Comparison of ENCODE assay signal across 21 mouse cellular contexts in the genomic region with DNA sequence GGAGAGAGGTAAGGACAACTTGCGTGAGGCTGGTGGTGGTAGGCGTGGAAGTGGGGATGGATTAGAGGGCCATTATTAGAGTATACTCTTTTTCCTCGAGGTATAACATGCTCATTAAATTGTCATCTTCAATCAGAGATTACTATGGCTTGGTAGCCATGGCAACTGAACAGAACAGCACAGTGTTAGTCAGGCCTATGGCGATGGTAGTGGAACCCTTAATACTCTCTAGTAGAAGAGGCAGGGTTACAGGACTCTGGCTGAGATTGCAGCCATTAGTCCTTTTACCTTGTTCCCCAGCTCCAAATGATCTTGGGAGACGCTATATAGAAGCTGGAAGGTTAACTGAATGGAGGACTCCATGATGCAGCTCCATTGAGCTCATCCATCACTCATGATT.
"Had no signal": no experiment of that assay in that cellular context is flagged by ENCODE, and none has a peak within 500 bp of the region (broad histone marks: within the 10 kb centered on the region; RNA-seq: fewer than 3 reads in every experiment).

No protein-coding gene starts in this region.

- H3K4me1 ChIP-seq: neural tube, embryonic 12.5 days; neural tube, embryonic 15.5 days had no signal

- H3K27ac ChIP-seq: limb, embryonic 12.5 days; limb, embryonic 15.5 days; liver, embryonic 14.5 days; macrophage; neural tube, embryonic 12.5 days; neural tube, embryonic 15.5 days; stomach, postnatal 0 days had no signal

- H3K27me3 ChIP-seq: neural tube, embryonic 12.5 days; neural tube, embryonic 15.5 days had no signal

- DNase-seq: kidney, adult 9 months; kidney, postnatal 14 days; kidney, postnatal 4 days; left cerebral cortex, postnatal 4 days; liver, postnatal 0 days; lung, embryonic 14.5 days; right cerebral cortex, adult 18-20 months; right cerebral cortex, postnatal 14 days; right cerebral cortex, postnatal 4 days; thymus, adult 2 months; thymus, postnatal 14 days; thymus, postnatal 4 days had no signal

- H3K9ac ChIP-seq: limb, embryonic 12.5 days; limb, embryonic 15.5 days; liver, embryonic 14.5 days; liver, postnatal 0 days; lung, embryonic 14.5 days; neural tube, embryonic 12.5 days; neural tube, embryonic 15.5 days had no signal

- H3K9me3 ChIP-seq: limb, embryonic 12.5 days; limb, embryonic 15.5 days; neural tube, embryonic 12.5 days; neural tube, embryonic 15.5 days had no signal

- H3K4me3 ChIP-seq: limb, embryonic 12.5 days; limb, embryonic 15.5 days; neural tube, embryonic 12.5 days; neural tube, embryonic 15.5 days had no signal

- H3K36me3 ChIP-seq: limb, embryonic 12.5 days; limb, embryonic 15.5 days; neural tube, embryonic 12.5 days; neural tube, embryonic 15.5 days had no signal

- ATAC-seq: liver, postnatal 0 days; lung, postnatal 0 days had no signal

- H3K4me2 ChIP-seq: limb, embryonic 12.5 days; limb, embryonic 15.5 days; liver, embryonic 11.5 days; lung, embryonic 14.5 days; neural tube, embryonic 12.5 days; neural tube, embryonic 15.5 days had no signal
